Mouse (Mus musculus): Measurements from ENCODE around the gene Abca13.

GRCm38 (mm10) chr11:9432807-9433206 is 241.1 kb downstream of the Abca13 start:
- no peak for TF ChIP-seq POLR2A (IDR thresholded peaks at IDR 0.05; ENCODE audit: borderline replicate concordance, extremely low read depth, insufficient read depth, insufficient read length, poor library complexity, severe bottlenecking)
- no peak for TF ChIP-seq CTCF (IDR thresholded peaks at IDR 0.05; ENCODE audit: borderline replicate concordance, extremely low read depth, insufficient read depth, insufficient read length)

Measured in brain, embryonic 14.5 days (tissue).